Mouse (Mus musculus) frontal cortex, adult 2 months (tissue): ENCODE data around the gene Slc44a5. TPM values are rescaled to one million over a fixed set of nuclear protein-coding genes. Genes with fewer than 3 reads are reported as not detected.
"Not testable (repeated sequence)": the region's sequence is repeated elsewhere in the genome, so short reads cannot be mapped to it uniquely, and the experiment has no call there.

Experiments
- DNase-seq, 2 experiments: peaks; one replicate each; pipeline ENCODE4 v3.0.0; 2022; ENCODE audit warnings: low spot score in 1 of 2; ENCODE audit errors: extremely low spot score in 1 of 2
- polyA plus RNA-seq: library from polyadenylated mRNA; depleted of rRNA; stranded (reverse); fragments of >200 nt; gene quantifications from 2 replicates; pipeline ENCODE4 v1.2.3, GENCODE M21; 2012

Gene Slc44a5
- polyA plus RNA-seq, 1 experiment: 8.3 TPM

GRCm38 (mm10) chr3:154142618-154143017 is 169.4 kb downstream of the Slc44a5 start:
- peak in 1 of 2 experiments; percentile 48 for DNase-seq

GRCm38 (mm10) chr3:154145750-154146149 is 172.5 kb downstream of the Slc44a5 start:
- no peak for DNase-seq

DNA sequence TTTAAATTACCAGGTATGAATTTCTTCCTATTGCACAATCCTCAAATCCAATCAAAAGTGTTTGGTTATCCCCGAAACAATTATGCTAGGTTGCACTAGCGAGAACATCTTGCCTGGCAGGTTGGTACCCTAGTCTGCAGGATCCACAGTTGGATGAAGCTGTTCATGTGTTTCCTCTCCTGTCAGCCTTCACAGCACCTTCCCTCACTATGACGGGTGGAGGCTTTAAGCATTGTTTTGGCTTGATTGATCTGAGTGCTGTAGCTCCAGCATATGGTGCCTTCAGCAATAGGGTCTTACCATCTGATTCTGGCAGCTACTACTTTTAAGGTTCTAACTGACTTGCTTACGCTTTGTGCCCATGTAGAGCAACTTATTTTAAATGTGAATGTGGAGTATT is 176.5 kb downstream of the Slc44a5 start:
- DNase-seq: no peak

GRCm38 (mm10) chr3:154153541-154153940 is 180.3 kb downstream of the Slc44a5 start:
- not testable (repeated sequence) for DNase-seq

GRCm38 (mm10) chr3:154165882-154166281 is 192.6 kb downstream of the Slc44a5 start:
- no peak for DNase-seq

GRCm38 (mm10) chr3:154171881-154172592 is 198.8 kb downstream of the Slc44a5 start:
- DNase-seq: peak; percentile 34 to 48

GRCm38 (mm10) chr3:154172593-154172965 is 199.3 kb downstream of the Slc44a5 start:
- DNase-seq: no peak

GRCm38 (mm10) chr3:154173556-154173955 is 200.3 kb downstream of the Slc44a5 start:
- DNase-seq: no peak

DNA sequence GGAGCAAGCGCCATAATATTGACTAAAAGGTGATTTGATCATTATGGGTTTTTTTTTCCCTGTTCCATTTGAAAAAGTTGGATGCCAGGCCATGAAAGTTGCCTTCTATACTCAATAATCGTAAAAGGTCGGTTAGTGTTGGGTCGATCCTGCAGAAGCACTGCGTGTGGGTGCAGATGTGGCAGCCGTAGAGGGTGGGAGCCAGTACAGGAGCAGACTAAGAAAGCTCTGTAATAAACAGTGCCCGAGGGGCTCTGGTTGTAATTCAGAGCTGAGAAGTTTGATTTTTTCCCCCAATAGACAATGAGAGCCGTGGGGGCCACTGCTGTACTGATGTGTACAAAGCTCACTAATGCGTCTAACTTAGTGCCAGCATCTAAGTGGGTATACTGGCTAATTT is 200.8 kb downstream of the Slc44a5 start:
- DNase-seq: no peak

GRCm38 (mm10) chr3:154174766-154175165 is 201.5 kb downstream of the Slc44a5 start:
- no peak for DNase-seq

DNA sequence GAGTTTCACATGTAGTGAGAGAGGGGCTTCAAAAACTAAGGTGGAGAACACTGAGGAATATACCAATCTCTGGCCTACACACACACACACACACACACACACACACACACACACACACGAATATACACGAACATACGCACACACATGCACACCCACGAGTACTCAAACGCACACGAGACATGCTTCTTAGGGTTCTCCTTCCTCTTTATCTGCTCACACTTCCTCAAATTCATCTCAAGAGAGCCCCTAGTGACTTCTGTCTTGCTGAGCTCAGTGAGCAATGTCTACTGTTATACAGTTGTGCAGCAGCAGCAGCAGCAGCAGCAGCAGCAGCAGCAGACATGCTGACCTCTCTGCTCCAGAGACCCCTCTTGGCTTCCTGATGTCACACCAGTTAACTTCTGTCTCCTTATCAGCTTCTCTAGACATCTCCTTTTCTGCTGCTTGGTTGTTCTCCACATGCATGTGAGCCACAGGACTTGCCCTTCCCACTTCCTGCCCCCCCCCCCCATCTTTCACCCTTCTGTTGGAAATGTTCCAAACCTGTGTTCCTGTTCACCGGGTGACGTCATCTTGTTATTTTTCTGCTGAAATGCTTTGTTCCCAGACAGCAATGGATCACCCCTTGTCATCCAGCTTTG is 204.5 kb downstream of the Slc44a5 start:
- no peak for DNase-seq

DNA sequence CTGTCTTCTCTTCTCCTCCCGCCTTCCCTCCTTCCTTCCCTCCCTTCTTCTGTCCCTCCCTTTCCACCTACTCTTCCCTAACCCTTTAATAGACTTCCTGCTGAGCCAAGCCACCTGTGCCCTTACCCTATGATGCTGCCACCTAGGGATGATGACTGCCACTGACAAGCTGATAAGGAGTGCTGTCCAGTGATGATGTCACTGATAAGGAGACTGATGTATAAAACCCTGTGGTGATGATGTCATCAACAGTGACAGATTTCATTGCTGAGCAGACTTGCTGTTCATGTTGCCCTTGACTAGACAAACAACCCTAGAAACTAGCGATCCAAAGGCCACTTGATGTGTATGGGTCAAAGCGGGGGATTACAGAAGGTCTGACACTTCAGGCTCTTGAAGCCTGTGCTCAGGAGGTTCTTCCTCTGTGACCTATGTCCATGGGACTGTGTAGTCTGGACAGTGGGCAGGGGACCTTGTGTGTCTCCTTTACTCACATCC is 206.2 kb downstream of the Slc44a5 start:
- DNase-seq: no peak

GRCm38 (mm10) chr3:154182987-154183386 is 209.8 kb downstream of the Slc44a5 start:
- DNase-seq: no peak

- no peak for DNase-seq
Observed at GRCm38 (mm10) chr3:154183957-154184356, 210.7 kb downstream of the Slc44a5 start.

GRCm38 (mm10) chr3:154188668-154189067 is 215.4 kb downstream of the Slc44a5 start:
- DNase-seq: peak in 1 of 2 experiments; percentile 29

- DNase-seq: no peak
Observed at GRCm38 (mm10) chr3:154192328-154193030, 219.2 kb downstream of the Slc44a5 start.

DNA sequence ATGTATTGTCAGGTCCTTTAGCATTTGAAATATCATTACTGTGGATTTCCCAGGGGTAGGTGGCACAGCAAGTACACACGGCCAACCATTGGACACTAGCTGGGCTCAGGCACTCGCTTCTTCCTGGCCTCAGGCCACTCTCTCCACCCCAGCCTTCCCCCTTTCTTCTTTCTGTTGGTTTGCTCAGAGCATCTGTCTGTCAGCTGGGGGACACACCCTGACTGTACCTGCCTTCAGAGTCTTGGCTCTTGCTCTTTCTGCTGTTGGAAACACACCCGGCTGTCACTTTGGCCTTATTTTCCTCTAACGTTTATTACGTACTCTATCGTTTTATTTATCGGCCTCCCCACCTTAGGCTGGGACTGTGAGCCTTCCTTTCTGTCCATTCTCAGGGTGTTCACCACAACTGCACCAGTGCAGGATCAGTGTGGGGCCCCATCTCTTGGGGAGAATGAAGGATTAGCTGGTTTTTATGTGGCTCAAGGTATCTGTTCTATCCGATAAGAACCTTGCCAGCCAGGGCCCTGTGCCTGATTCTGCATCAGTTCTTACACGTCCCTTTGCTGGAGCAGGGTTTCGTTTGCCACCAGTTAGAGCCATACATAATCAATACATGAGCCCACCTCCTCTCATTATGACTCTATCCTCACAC is 220.1 kb downstream of the Slc44a5 start:
- DNase-seq: no peak

DNA sequence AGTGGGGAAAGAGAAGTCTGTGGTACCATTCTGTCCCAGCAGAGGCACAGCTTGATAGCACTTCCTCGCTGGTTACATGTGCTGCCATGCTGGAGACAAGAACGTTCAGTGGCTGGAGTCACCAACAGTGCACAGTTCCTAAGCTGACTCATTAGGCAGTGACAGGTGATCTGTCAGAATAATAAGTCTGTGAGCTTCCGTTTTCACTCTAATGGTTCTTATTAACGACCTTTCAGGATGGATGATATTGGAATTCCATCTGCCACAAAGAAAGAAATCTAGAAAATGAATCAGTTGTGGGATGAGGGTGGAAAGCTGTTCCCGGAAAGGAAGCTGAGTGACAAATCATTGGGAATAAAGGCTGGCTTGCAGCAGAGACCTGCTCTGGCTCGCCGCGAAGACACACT is 227.2 kb downstream of the Slc44a5 start:
- no peak for DNase-seq

- no peak for DNase-seq
Observed at GRCm38 (mm10) chr3:154201796-154202195, 228.6 kb downstream of the Slc44a5 start.

DNA sequence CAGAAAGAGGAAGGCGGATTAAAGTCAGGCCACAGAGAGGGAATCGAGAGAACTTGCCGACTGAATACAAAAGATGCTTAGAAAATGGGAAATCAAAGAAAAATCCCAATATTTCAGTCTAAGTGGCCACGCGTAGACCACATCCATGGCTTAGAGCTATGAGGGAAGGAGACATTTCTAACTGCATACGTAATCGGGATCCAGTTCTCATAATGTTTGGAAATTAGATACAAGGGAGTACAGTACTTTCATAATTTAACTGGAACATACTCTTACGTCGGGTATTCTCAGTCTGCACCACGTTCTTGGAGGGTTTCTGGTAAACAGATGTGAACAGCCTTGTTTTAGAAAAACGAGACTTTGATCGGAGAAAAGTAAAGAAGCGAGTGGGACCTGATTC is 229.1 kb downstream of the Slc44a5 start:
- no peak for DNase-seq

- DNase-seq: no peak
Observed at GRCm38 (mm10) chr3:154208479-154208878, 235.2 kb downstream of the Slc44a5 start.
